Mouse (Mus musculus) retina, postnatal 1 day (tissue): ENCODE measurements around the gene Hist1h2bc.

Experiments used
- DNase-seq: peaks from one replicate; pipeline ENCODE4 v3.0.0-alpha.2; 2012

The Hist1h2bc gene

GRCm38 (mm10) chr13:23683755-23684281 lies at the start of gene Hist1h2bc, which contains the start of gene Hist1h2ac:
Hist1h2bc (plus strand) TSS chr13:23684199.
Hist1h2ac (minus strand) TSS chr13:23683948.
- DNase-seq, result peak; percentile 99

- no peak for DNase-seq
Observed at GRCm38 (mm10) chr13:23659636-23660366, 24.2 kb upstream of the Hist1h2bc start.

- DNase-seq, result no peak
Observed at GRCm38 (mm10) chr13:23662536-23662935, 21.5 kb upstream of the Hist1h2bc start.

- peak; percentile 11 for DNase-seq
Observed at GRCm38 (mm10) chr13:23681990-23682582, 1.9 kb upstream of the Hist1h2bc start.

GRCm38 (mm10) chr13:23682623-23682946 lies 1.4 kb upstream of the Hist1h2bc start:
- no peak for DNase-seq

GRCm38 (mm10) chr13:23682947-23683754 lies 848 bp upstream of the Hist1h2bc start:
- DNase-seq, result peak; percentile 46

- DNase-seq, result peak; percentile 92
Observed at GRCm38 (mm10) chr13:23684295-23684945, 421 bp downstream of the Hist1h2bc start.

GRCm38 (mm10) chr13:23685121-23685861 lies 1.3 kb downstream of the Hist1h2bc start:
- peak; percentile 48 for DNase-seq

GRCm38 (mm10) chr13:23685966-23686365 lies 2.0 kb downstream of the Hist1h2bc start:
- no peak for DNase-seq

GRCm38 (mm10) chr13:23687181-23687580 lies 3.2 kb downstream of the Hist1h2bc start:
- DNase-seq, result no peak

GRCm38 (mm10) chr13:23687907-23688306 lies 3.9 kb downstream of the Hist1h2bc start:
- no peak for DNase-seq

GRCm38 (mm10) chr13:23688956-23689355 lies 5.0 kb downstream of the Hist1h2bc start:
- no peak for DNase-seq

GRCm38 (mm10) chr13:23689459-23689858 lies 5.5 kb downstream of the Hist1h2bc start:
- DNase-seq, result no peak

- no peak for DNase-seq
Observed at GRCm38 (mm10) chr13:23693856-23694440, 9.9 kb downstream of the Hist1h2bc start.

GRCm38 (mm10) chr13:23694956-23695355 lies 11.0 kb downstream of the Hist1h2bc start:
- DNase-seq, result no peak

- no peak for DNase-seq
Observed at GRCm38 (mm10) chr13:23695514-23695913, 11.5 kb downstream of the Hist1h2bc start, which contains the start of gene Hist1h1t. Hist1h1t (plus strand) TSS chr13:23695814.

GRCm38 (mm10) chr13:23696061-23696474 lies 12.1 kb downstream of the Hist1h2bc start:
- no peak for DNase-seq

GRCm38 (mm10) chr13:23697491-23698299 lies 13.7 kb downstream of the Hist1h2bc start:
- DNase-seq, result peak; percentile 83

- DNase-seq, result peak; percentile 100
Observed at GRCm38 (mm10) chr13:23698300-23698693, 14.3 kb downstream of the Hist1h2bc start, which contains the start of gene Hist1h4c. Hist1h4c (minus strand) TSS chr13:23698454.

GRCm38 (mm10) chr13:23698996-23699395 lies 15.0 kb downstream of the Hist1h2bc start:
- peak; percentile 72 for DNase-seq

- no peak for DNase-seq
Observed at GRCm38 (mm10) chr13:23699767-23700166, 15.8 kb downstream of the Hist1h2bc start.
